Mouse (Mus musculus): ENCODE data around the gene Retreg1. TPM values are rescaled to one million over a fixed set of nuclear protein-coding genes. Genes with fewer than 3 reads are reported as not detected.

The Retreg1 gene
- polyA plus RNA-seq, 1 experiment from 2014 or later: 57.3 TPM

DNA sequence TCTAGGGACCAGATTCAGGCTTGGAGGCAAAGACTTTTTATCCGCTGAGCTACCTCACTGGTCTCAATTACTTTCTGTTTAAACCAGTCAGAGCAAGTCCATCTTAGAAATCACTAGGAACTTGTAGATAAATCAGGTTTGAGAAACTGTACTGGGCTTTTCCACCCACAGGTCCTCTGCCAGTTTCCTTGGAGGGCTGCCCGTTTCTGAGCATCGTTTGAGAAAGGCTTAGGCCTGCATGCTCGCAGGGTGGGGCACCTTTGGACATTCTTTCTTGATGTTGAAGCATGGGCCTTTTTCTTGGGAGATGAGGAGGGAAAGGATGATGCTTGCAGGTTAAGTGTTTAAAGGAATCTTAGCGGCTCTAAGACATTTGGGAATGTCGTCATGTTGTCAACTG is 77.9 kb downstream of the Retreg1 start:
- Histone ChIP-seq H3K4me3 (no peak overlapping the region), H3K4me2 (no peak overlapping the region), H3K36me3 (no peaks in the 10 kb centered on the region), H3K9ac (no peak overlapping the region), H3K4me1 (peaks cover 63% of the 10 kb centered on the region), H3K27me3 (replicated peaks) (no peaks in the 10 kb centered on the region; the same call in 1 of the 2 replicates), H3K9me3 (no peaks in the 10 kb centered on the region), H3K27ac (replicated peaks) (peak overlapping the region; percentile 85)
- WGBS: 86% methylated on average over 6 of the region's 6 CpGs
- no peak for ATAC-seq (ENCODE audit: extremely low read depth, insufficient number of reproducible peaks, low FRiP score, low TSS enrichment)

DNA sequence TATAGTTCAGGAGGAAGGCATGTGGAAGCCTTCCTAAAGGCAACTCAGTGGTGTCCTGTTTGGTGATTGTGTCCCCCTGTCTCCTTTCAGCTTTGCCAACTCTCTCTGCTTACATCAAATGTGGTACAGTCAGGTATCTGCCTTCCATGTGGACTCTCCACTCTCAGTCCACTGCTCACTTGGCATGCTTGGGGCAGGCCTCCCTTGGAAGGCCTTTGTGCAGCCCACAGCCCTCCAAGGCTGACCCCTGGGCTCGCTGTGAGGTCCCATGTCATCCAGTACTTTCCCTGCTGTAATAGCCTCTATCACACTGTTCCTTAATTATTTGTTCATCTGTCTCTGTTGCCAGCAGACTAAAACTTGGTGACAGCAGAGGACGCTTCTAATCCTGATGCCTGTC is 79.0 kb downstream of the Retreg1 start:
- no peaks in the 10 kb centered on the region for H3K9me3 ChIP-seq
- H3K4me1 ChIP-seq: peaks cover 55% of the 10 kb centered on the region
- H3K36me3 ChIP-seq: no peaks in the 10 kb centered on the region
- 75% methylated on average over 2 of the region's 2 CpGs for WGBS
- 0 out of 2 replicates have a peak overlapping the region, but pooled peaks have one; percentile 3 for H3K9ac ChIP-seq
- no peak for ATAC-seq (ENCODE audit: extremely low read depth, insufficient number of reproducible peaks, low FRiP score, low TSS enrichment)
- no peak overlapping the region for H3K4me2 ChIP-seq
- H3K27me3 ChIP-seq (replicated peaks): no peaks in the 10 kb centered on the region; the same call in 1 of the 2 replicates
- H3K27ac ChIP-seq (replicated peaks): 0 out of 2 replicates have a peak overlapping the region, but pooled peaks have one; percentile 12
- H3K4me3 ChIP-seq: no peak overlapping the region

DNA sequence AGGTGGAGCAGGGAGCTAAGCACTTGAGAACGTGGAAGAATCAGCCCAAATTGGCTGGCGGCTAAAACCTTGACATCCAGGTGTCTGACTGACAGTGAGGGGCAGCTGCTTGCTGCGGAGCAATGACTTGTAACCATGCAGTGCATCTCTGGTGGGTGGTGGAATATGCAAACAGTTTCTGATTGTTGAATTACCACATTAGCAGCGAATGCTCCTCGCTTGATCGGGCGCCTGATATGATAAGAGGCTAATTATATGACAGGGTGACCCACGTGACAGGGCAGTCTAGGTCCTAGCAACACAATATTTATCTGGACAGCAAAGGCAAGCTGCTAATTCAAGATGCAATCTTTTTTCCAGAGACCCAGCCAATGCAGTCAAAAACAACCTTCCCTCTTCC is 80.9 kb downstream of the Retreg1 start:
- no peak for ATAC-seq (ENCODE audit: extremely low read depth, insufficient number of reproducible peaks, low FRiP score, low TSS enrichment)
- no peak overlapping the region for H3K9ac ChIP-seq
- no peak overlapping the region for H3K27ac ChIP-seq (replicated peaks)
- no peaks in the 10 kb centered on the region for H3K36me3 ChIP-seq
- H3K9me3 ChIP-seq: no peaks in the 10 kb centered on the region
- H3K4me1 ChIP-seq: peaks cover 54% of the 10 kb centered on the region
- H3K4me3 ChIP-seq: no peak overlapping the region
- no peaks in the 10 kb centered on the region; the same call in 1 of the 2 replicates for H3K27me3 ChIP-seq (replicated peaks)
- H3K4me2 ChIP-seq: no peak overlapping the region
- 64% methylated on average over 8 of the region's 8 CpGs for WGBS

DNA sequence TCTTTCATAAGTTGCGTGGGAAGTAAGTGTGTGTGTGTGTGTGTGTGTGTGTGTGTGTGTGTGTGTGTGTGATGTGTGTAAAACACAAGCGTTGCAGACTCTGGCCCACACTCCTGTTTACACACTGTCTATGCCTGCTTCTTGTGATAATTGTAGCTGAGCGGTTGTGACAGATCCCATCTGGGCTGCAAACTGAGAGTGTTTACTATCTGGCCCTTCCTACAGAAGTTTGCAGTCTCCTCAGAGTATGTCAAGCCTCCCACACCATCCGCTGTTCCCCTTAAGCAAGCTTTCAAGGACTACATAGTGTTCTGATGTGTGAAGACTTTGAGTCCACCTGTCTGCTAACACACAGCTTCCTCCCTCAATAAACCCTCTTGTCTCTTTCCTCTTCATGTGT is 83.2 kb downstream of the Retreg1 start:
- WGBS: 88% methylated on average over 4 of the region's 4 CpGs
- no peak overlapping the region for H3K9ac ChIP-seq
- H3K27ac ChIP-seq (replicated peaks): no peak overlapping the region
- H3K4me2 ChIP-seq: no peak overlapping the region
- H3K4me3 ChIP-seq: no peak overlapping the region
- peaks cover 50% of the 10 kb centered on the region for H3K4me1 ChIP-seq
- no peaks in the 10 kb centered on the region for H3K36me3 ChIP-seq
- H3K9me3 ChIP-seq: no peaks in the 10 kb centered on the region
- ATAC-seq (ENCODE audit: extremely low read depth, insufficient number of reproducible peaks, low FRiP score, low TSS enrichment): no peak
- no peaks in the 10 kb centered on the region; the same call in 1 of the 2 replicates for H3K27me3 ChIP-seq (replicated peaks)

DNA sequence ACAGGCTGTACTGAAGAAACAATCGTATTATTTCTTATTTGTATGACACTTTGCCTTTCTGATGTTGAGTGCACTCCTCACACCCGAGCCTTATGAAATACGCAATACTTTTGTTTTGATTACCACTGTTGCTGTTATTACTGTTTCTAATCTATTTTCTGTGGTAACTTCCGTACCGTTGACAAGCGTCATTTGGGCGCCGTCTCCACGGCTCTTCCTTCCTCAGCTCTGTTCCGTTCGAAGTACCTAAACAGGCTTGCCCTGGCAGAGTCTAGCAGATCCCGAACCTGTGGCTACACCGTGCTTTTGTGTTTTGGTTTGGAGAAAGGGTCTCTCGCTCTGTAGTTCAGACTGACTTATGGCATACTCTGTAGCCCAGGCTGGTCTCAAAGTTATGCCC is 84.1 kb downstream of the Retreg1 start:
- no peak overlapping the region for H3K27ac ChIP-seq (replicated peaks)
- no peaks in the 10 kb centered on the region for H3K9me3 ChIP-seq
- no peak overlapping the region for H3K4me3 ChIP-seq
- H3K36me3 ChIP-seq: no peaks in the 10 kb centered on the region
- H3K4me1 ChIP-seq: peaks cover 47% of the 10 kb centered on the region
- no peak for ATAC-seq (ENCODE audit: extremely low read depth, insufficient number of reproducible peaks, low FRiP score, low TSS enrichment)
- no peak overlapping the region for H3K4me2 ChIP-seq
- H3K27me3 ChIP-seq (replicated peaks): no peaks in the 10 kb centered on the region; the same call in 1 of the 2 replicates
- H3K9ac ChIP-seq: no peak overlapping the region
- 90% methylated on average over 14 of the region's 14 CpGs for WGBS

DNA sequence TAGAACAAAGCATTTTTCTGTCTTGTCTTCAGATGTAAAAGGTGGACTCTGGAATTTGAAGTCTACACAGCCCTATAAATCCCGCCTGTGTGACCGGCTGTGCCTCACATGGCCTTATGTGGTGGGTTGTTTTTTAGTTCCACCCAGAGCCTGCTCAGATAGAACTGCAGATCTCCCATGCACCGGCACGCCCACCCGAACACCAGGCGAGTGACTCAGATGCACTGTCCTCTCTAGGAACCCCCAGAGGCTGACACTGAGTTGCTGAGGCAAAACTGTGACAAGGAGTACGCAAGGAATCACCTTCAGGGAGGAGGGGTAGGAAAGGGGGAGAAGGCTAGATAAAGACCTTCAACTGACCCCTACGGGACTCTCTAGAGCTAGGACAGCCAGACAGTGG is 85.0 kb downstream of the Retreg1 start:
- Histone ChIP-seq H3K9me3 (no peaks in the 10 kb centered on the region), H3K27me3 (replicated peaks) (no peaks in the 10 kb centered on the region; the same call in 1 of the 2 replicates), H3K36me3 (no peaks in the 10 kb centered on the region), H3K9ac (no peak overlapping the region), H3K4me3 (no peak overlapping the region), H3K4me2 (no peak overlapping the region), H3K27ac (replicated peaks) (no peak overlapping the region), H3K4me1 (peaks cover 51% of the 10 kb centered on the region)
- no peak for ATAC-seq (ENCODE audit: extremely low read depth, insufficient number of reproducible peaks, low FRiP score, low TSS enrichment)
- WGBS: 78% methylated on average over 8 of the region's 8 CpGs

DNA sequence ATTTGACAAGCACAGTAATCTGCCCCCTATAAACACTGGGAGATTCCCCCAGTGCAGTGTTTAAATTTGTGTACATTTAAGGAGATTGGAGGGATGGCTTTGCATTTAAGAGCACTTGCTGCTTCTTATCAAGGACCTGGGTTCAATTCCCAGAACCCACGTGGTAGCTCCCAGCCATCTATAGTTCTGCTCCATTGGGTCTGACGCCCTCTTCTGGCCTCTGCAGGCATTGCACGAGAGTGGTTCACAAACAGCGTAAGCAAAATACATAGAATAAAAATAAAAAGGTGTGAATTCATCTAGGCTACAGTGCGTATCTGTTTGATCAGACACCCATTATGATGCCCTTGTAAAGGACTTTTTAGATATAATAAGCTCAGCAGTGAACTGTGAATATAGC is 85.9 kb downstream of the Retreg1 start:
- H3K27me3 ChIP-seq (replicated peaks): no peaks in the 10 kb centered on the region
- H3K4me2 ChIP-seq: no peak overlapping the region
- WGBS: 69% methylated on average over 5 of the region's 5 CpGs
- H3K4me3 ChIP-seq: no peak overlapping the region
- ATAC-seq (ENCODE audit: extremely low read depth, insufficient number of reproducible peaks, low FRiP score, low TSS enrichment): no peak
- H3K9ac ChIP-seq: no peak overlapping the region
- H3K36me3 ChIP-seq: no peaks in the 10 kb centered on the region
- H3K9me3 ChIP-seq: no peaks in the 10 kb centered on the region
- no peak overlapping the region for H3K27ac ChIP-seq (replicated peaks)
- H3K4me1 ChIP-seq: peaks cover 55% of the 10 kb centered on the region

DNA sequence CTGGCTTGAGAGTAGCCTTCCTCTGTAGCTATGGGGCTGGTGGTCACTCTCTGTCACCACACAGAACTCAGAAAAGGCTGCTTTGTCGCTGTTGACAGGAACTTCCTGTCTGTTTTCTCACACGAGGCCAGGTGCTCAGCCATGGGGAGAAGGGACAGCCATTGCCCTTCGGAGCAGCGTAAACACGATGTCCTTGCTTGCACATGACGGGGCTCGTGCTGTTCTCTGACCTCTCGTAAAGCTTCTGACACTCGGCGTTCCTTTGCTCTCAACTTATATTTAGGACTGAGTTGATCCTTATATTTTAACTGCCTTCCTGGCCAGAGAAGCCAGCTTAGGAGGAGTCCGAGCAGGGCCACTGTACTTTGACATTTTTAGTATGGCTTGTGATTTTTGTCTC is 86.5 kb downstream of the Retreg1 start:
- Histone ChIP-seq H3K27me3 (replicated peaks) (no peaks in the 10 kb centered on the region), H3K36me3 (no peaks in the 10 kb centered on the region), H3K4me1 (peaks cover 56% of the 10 kb centered on the region), H3K4me3 (no peak overlapping the region), H3K4me2 (peak overlapping the region; percentile 23), H3K9ac (no peak overlapping the region; the same call in 1 of the 2 replicates), H3K9me3 (no peaks in the 10 kb centered on the region), H3K27ac (replicated peaks) (peak overlapping the region; percentile 29)
- 26% methylated on average over 11 of the region's 11 CpGs for WGBS
- no peak for ATAC-seq (ENCODE audit: extremely low read depth, insufficient number of reproducible peaks, low FRiP score, low TSS enrichment)

DNA sequence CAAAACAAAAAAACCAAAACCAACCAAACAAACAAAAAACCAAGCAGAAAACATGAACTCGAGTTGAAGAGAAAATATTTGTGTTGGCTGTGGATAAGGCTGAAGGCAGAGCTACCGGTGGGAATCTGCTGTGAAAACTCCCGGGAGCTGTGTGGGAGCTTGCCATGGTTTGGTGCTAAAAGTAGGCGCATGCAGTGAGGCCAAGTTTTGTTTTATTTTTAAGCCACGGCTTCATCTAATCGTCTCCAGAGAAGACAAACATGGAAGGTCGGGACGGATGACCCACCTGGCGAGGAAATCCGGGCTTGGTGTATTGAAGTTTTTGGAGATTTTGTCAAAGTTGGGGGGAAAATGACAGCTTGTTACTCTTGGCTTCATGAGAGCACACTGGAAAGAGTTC is 87.0 kb downstream of the Retreg1 start:
- 44% methylated on average over 10 of the region's 10 CpGs for WGBS

DNA sequence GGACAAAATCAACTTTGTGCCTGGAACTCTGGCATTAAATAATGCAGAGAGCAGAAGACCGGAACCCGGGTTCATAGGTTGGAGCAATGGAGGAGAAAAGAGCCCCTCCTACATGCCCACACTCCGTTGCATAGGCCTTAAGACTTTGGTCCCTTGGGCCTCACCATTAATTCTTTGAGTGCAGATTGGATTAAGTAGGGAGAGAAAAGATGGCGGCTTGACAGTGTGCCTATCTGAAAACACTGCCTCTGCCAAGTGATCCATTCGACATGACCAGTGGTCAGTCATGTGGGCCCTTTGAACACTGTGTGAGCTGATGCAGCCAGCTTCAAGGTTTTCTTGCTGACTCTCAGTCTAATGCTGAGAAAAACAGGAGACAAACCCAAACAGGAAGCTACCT is 87.7 kb downstream of the Retreg1 start:
- no peaks in the 10 kb centered on the region for H3K36me3 ChIP-seq
- H3K9ac ChIP-seq: no peak overlapping the region
- H3K4me3 ChIP-seq: no peak overlapping the region
- WGBS: 86% methylated on average over 5 of the region's 5 CpGs
- ATAC-seq (ENCODE audit: extremely low read depth, insufficient number of reproducible peaks, low FRiP score, low TSS enrichment): no peak
- peaks cover 56% of the 10 kb centered on the region for H3K4me1 ChIP-seq
- H3K27ac ChIP-seq (replicated peaks): no peak overlapping the region
- no peaks in the 10 kb centered on the region for H3K9me3 ChIP-seq
- H3K4me2 ChIP-seq: no peak overlapping the region
- H3K27me3 ChIP-seq (replicated peaks): no peaks in the 10 kb centered on the region

More for the DNA sequence above, 87.0 kb downstream of the Retreg1 start:
- Histone ChIP-seq H3K9me3 (no peaks in the 10 kb centered on the region), H3K4me2 (no peak overlapping the region), H3K4me1 (peaks cover 56% of the 10 kb centered on the region), H3K4me3 (no peak overlapping the region), H3K27ac (replicated peaks) (peak overlapping the region; percentile 29), H3K9ac (no peak overlapping the region), H3K36me3 (no peaks in the 10 kb centered on the region), H3K27me3 (replicated peaks) (no peaks in the 10 kb centered on the region)
- ATAC-seq (ENCODE audit: extremely low read depth, insufficient number of reproducible peaks, low FRiP score, low TSS enrichment): no peak

DNA sequence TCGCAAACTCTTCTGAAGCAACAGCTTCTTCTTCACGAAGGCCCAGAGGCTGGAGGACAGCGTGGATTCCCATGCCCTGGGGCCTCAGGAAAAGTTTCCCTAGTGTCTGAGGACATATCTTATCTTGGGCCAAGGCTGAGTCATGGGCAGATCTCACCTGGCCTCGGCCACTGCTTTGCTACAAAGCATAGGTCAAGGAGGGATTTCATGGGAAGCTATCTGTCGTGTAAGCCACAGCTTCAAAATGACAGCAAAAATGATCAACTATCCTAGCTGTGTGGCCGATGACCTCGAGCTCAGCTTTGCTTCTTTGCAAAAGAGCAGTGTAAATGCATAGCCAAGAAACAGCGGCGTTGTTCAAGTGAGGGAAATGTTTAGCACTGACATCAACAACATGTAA is 89.5 kb downstream of the Retreg1 start:
- H3K27ac ChIP-seq (replicated peaks): peak overlapping the region; percentile 84
- H3K9me3 ChIP-seq: no peaks in the 10 kb centered on the region
- peaks cover 56% of the 10 kb centered on the region for H3K4me1 ChIP-seq
- 68% methylated on average over 9 of the region's 9 CpGs for WGBS
- no peaks in the 10 kb centered on the region for H3K27me3 ChIP-seq (replicated peaks)
- no peak overlapping the region for H3K4me2 ChIP-seq
- H3K9ac ChIP-seq: no peak overlapping the region
- H3K36me3 ChIP-seq: no peaks in the 10 kb centered on the region
- no peak overlapping the region for H3K4me3 ChIP-seq
- ATAC-seq (ENCODE audit: extremely low read depth, insufficient number of reproducible peaks, low FRiP score, low TSS enrichment): no peak

DNA sequence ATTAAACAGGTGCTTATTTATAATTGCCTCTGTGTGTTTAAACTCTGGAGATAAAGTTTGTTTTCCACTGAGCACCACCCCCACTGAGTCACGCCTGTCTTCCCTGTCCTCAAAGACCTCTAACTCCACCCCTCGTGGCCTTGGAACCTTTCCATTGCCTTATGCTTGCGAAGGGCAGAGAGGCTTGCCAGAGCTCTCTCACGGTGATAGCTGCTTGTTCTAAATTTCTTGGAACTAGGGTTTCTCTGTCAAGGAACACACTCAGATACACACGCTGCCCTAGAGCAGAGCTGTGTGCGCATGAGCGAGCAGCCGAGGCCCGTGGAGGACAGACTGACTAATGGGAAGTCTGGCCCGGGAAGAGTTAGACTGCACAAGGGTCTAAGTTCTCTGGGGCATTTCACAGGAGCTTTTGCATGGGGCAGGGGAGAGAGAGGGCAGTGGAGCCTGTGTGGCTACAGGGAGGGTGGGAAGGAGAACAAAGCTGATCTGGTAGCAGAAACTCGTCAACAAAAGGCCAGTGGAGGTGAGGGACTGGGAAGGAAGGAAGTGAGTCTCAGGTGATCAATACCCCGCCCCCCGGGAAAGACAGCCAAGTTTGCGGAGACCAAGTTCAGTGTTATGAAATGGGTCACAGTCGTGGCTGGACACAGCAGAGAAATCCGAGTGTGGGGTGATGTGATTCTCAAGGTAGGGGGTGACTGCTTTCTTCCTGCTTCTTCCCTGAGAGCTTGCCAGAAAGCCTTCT is 90.1 kb downstream of the Retreg1 start:
- H3K36me3 ChIP-seq: no peaks in the 10 kb centered on the region
- H3K9me3 ChIP-seq: no peaks in the 10 kb centered on the region
- peak overlapping the region; percentile 47 for H3K4me2 ChIP-seq
- peak overlapping the region; percentile 84 for H3K27ac ChIP-seq (replicated peaks)
- H3K4me1 ChIP-seq: peaks cover 54% of the 10 kb centered on the region
- WGBS: 40% methylated on average over 16 of the region's 16 CpGs
- peak overlapping the region; percentile 72 for H3K9ac ChIP-seq
- no peak for ATAC-seq (ENCODE audit: extremely low read depth, insufficient number of reproducible peaks, low FRiP score, low TSS enrichment)
- no peaks in the 10 kb centered on the region for H3K27me3 ChIP-seq (replicated peaks)
- H3K4me3 ChIP-seq: no peak overlapping the region

Data from heart, embryonic 13.5 days (tissue).